Mouse (Mus musculus) hindbrain, embryonic 15.5 days (tissue): Measurements from ENCODE around the gene Prr14l. TPM values are rescaled to one million over a fixed set of nuclear protein-coding genes. Genes with fewer than 3 reads are reported as not detected.
A peak's percentile ranks its signal among the peaks of the same experiment; 100 is the strongest.
"Not testable (repeated sequence)": the region's sequence is repeated elsewhere in the genome, so short reads cannot be mapped to it uniquely, and the experiment has no call there.

Experiments used
- ATAC-seq: fragments of 200-750 bp; cut with Nextera tagmentation; 2 replicates; pipeline ENCODE4 v1.8.0; 2017; ENCODE audit warnings: low read depth, moderate number of reproducible peaks, moderate TSS enrichment; ENCODE audit not compliant: low FRiP score
- H3K27ac ChIP-seq: fragments of 300-500 bp; sonication (generic); replicated peaks from 2 replicates; pipeline ENCODE4 v1.5.1; 2015; ENCODE audit warnings: mild to moderate bottlenecking, inconsistent platforms
- H3K27me3 ChIP-seq: fragments of 300-500 bp; sonication (generic); 2 replicates; pipeline ENCODE4 v1.6.1; 2015; ENCODE audit warnings: control low read depth, inconsistent platforms
- H3K36me3 ChIP-seq: fragments of 300-500 bp; sonication (generic); 2 replicates; pipeline ENCODE4 v1.6.1; 2015; ENCODE audit warnings: control low read depth, inconsistent platforms
- H3K4me1 ChIP-seq: fragments of 300-500 bp; sonication (generic); replicated peaks from 2 replicates; pipeline ENCODE4 v1.6.1; 2015; ENCODE audit warnings: control low read depth, inconsistent platforms
- H3K4me2 ChIP-seq: fragments of 300-500 bp; sonication (generic); 2 replicates; pipeline ENCODE4 v1.6.1; 2015; ENCODE audit warnings: moderate library complexity, mild to moderate bottlenecking, inconsistent platforms
- H3K4me3 ChIP-seq: fragments of 300-500 bp; sonication (generic); 2 replicates; pipeline ENCODE4 v1.5.1; 2015; ENCODE audit warnings: mild to moderate bottlenecking, inconsistent platforms
- H3K9ac ChIP-seq: fragments of 300-500 bp; sonication (generic); 2 replicates; pipeline ENCODE4 v1.6.1; 2015; ENCODE audit warnings: inconsistent platforms
- H3K9me3 ChIP-seq: fragments of 300-500 bp; sonication (generic); 2 replicates; pipeline ENCODE4 v1.6.1; 2016; ENCODE audit warnings: control low read depth, inconsistent platforms
- WGBS: fragments of 180-500 bp; shearing (Covaris S2); methylation state at CpG from one replicate; pipeline ENCODE4 v1.1.7; 2015; 5-methylcytosine and 5-hydroxymethylcytosine counted together
- polyA plus RNA-seq: library from polyadenylated mRNA; unstranded; fragments of >200 nt; fragmentation: Nextera tagmentation; extraction: Ambion mirVana; gene quantifications from 2 replicates; pipeline ENCODE4 v1.2.1, GENCODE M21; 2015

Prr14l gene
- polyA plus RNA-seq, 1 experiment from 2014 or later, result 7.9 TPM

- peaks cover 31% of the 10 kb centered on the region for H3K4me1 ChIP-seq
- H3K4me3 ChIP-seq, H3K27ac ChIP-seq, H3K9ac ChIP-seq, H3K4me2 ChIP-seq, ATAC-seq, H3K36me3 ChIP-seq, H3K9me3 ChIP-seq, H3K27me3 ChIP-seq: not testable (repeated sequence)
- WGBS, result 96% methylated on average over 3 of the region's 3 CpGs
Observed at GRCm38 (mm10) chr5:32849580-32849979, 4.5 kb downstream of the Prr14l start.

- Histone ChIP-seq H3K4me3 (no peak overlapping the region), H3K9ac (no peak overlapping the region), H3K9me3 (no peaks in the 10 kb centered on the region), H3K4me1 (peaks cover 27% of the 10 kb centered on the region), H3K27me3 (no peaks in the 10 kb centered on the region), H3K4me2 (no peak overlapping the region), H3K27ac (no peak overlapping the region), H3K36me3 (peaks cover 8% of the 10 kb centered on the region; the same call in 1 of the 2 replicates)
- WGBS, result 94% methylated on average over 3 of the region's 3 CpGs
- ATAC-seq, result no peak
Observed at GRCm38 (mm10) chr5:32849178-32849577, 4.9 kb downstream of the Prr14l start.

GRCm38 (mm10) chr5:32840029-32840428 is 14.0 kb downstream of the Prr14l start:
- Histone ChIP-seq H3K9me3 (no peaks in the 10 kb centered on the region), H3K4me1 (no peaks in the 10 kb centered on the region), H3K9ac (no peak overlapping the region), H3K36me3 (peaks cover 71% of the 10 kb centered on the region), H3K4me2 (no peak overlapping the region), H3K27ac (no peak overlapping the region), H3K4me3 (no peak overlapping the region), H3K27me3 (no peaks in the 10 kb centered on the region)
- ATAC-seq, result no peak
- 94% methylated on average over 2 of the region's 2 CpGs for WGBS

- Histone ChIP-seq H3K9me3 (no peaks in the 10 kb centered on the region), H3K4me1 (no peaks in the 10 kb centered on the region), H3K36me3 (peaks cover 59% of the 10 kb centered on the region), H3K4me3 (no peak overlapping the region), H3K27ac (no peak overlapping the region), H3K27me3 (no peaks in the 10 kb centered on the region), H3K4me2 (no peak overlapping the region), H3K9ac (no peak overlapping the region)
- WGBS, result 89% methylated on average over 5 of the region's 5 CpGs
- no peak for ATAC-seq
Observed at GRCm38 (mm10) chr5:32836976-32837375, 17.1 kb downstream of the Prr14l start.

- H3K36me3 ChIP-seq, result peaks cover 63% of the 10 kb centered on the region
- H3K27me3 ChIP-seq, result no peaks in the 10 kb centered on the region
- H3K9ac ChIP-seq, result no peak overlapping the region
- H3K27ac ChIP-seq, result no peak overlapping the region
- H3K9me3 ChIP-seq, result no peaks in the 10 kb centered on the region
- no peak overlapping the region for H3K4me2 ChIP-seq
- 100% methylated on average over 1 of the region's 1 CpGs for WGBS
- H3K4me3 ChIP-seq, result no peak overlapping the region
- H3K4me1 ChIP-seq, result no peaks in the 10 kb centered on the region
- no peak for ATAC-seq
Observed at GRCm38 (mm10) chr5:32834497-32834896, 19.6 kb downstream of the Prr14l start.

GRCm38 (mm10) chr5:32830054-32830453 is 24.0 kb downstream of the Prr14l start:
- H3K4me1 ChIP-seq, result no peaks in the 10 kb centered on the region
- peaks cover 69% of the 10 kb centered on the region for H3K36me3 ChIP-seq
- 93% methylated on average over 2 of the region's 2 CpGs for WGBS
- H3K4me3 ChIP-seq, result no peak overlapping the region
- H3K4me2 ChIP-seq, result no peak overlapping the region
- H3K27ac ChIP-seq, result no peak overlapping the region
- H3K27me3 ChIP-seq, result no peaks in the 10 kb centered on the region
- H3K9me3 ChIP-seq, result no peaks in the 10 kb centered on the region
- no peak overlapping the region for H3K9ac ChIP-seq
- no peak for ATAC-seq

GRCm38 (mm10) chr5:32828766-32829165 is 25.3 kb downstream of the Prr14l start:
- H3K9me3 ChIP-seq, H3K9ac ChIP-seq, H3K4me3 ChIP-seq, H3K4me1 ChIP-seq, H3K27me3 ChIP-seq, H3K27ac ChIP-seq, ATAC-seq, H3K4me2 ChIP-seq: not testable (repeated sequence)
- peaks cover 58% of the 10 kb centered on the region for H3K36me3 ChIP-seq
- 98% methylated on average over 1 of the region's 1 CpGs for WGBS

GRCm38 (mm10) chr5:32827009-32827408 is 27.0 kb downstream of the Prr14l start, which contains the start of gene Gm20671:
Gene Gm20671, minus strand, starts transcription at chr5:32827109.
- Histone ChIP-seq H3K4me3 (no peak within 1 kb of the TSS), H3K9me3 (no peaks in the 10 kb centered on the region), H3K4me1 (no peaks in the 10 kb centered on the region), H3K9ac (no peak within 1 kb of the TSS), H3K27me3 (no peaks in the 10 kb centered on the region), H3K4me2 (no peak within 1 kb of the TSS), H3K27ac (no peak within 1 kb of the TSS), H3K36me3 (peaks cover 60% of the 10 kb centered on the region)
- WGBS, result 90% methylated on average over 7 of the region's 7 CpGs
- ATAC-seq, result no peak

GRCm38 (mm10) chr5:32820471-32820870 is 33.6 kb downstream of the Prr14l start:
- H3K36me3 ChIP-seq, result peaks cover 41% of the 10 kb centered on the region
- H3K27me3 ChIP-seq, result no peaks in the 10 kb centered on the region
- 90% methylated on average over 8 of the region's 8 CpGs for WGBS
- no peaks in the 10 kb centered on the region for H3K4me1 ChIP-seq
- no peak overlapping the region for H3K27ac ChIP-seq
- no peak for ATAC-seq
- no peaks in the 10 kb centered on the region for H3K9me3 ChIP-seq
- H3K9ac ChIP-seq, result no peak overlapping the region
- no peak overlapping the region for H3K4me3 ChIP-seq
- H3K4me2 ChIP-seq, result no peak overlapping the region

GRCm38 (mm10) chr5:32815396-32815795 is 38.7 kb downstream of the Prr14l start:
- Histone ChIP-seq H3K4me2 (no peak overlapping the region), H3K27me3 (no peaks in the 10 kb centered on the region), H3K4me3 (no peak overlapping the region), H3K4me1 (no peaks in the 10 kb centered on the region), H3K36me3 (peaks cover 49% of the 10 kb centered on the region), H3K9me3 (no peaks in the 10 kb centered on the region), H3K9ac (no peak overlapping the region), H3K27ac (no peak overlapping the region)
- WGBS, result 98% methylated on average over 4 of the region's 4 CpGs
- no peak for ATAC-seq

GRCm38 (mm10) chr5:32786454-32786853 is 67.6 kb downstream of the Prr14l start:
- H3K9me3 ChIP-seq, H3K4me2 ChIP-seq, H3K9ac ChIP-seq, H3K27me3 ChIP-seq, H3K4me3 ChIP-seq, H3K36me3 ChIP-seq, ATAC-seq: not testable (repeated sequence)
- WGBS, result 79% methylated on average over 1 of the region's 1 CpGs
- H3K4me1 ChIP-seq, result peaks cover 16% of the 10 kb centered on the region
- peak overlapping the region; percentile 88 for H3K27ac ChIP-seq

- Histone ChIP-seq H3K36me3 (no peaks in the 10 kb centered on the region), H3K9me3 (no peaks in the 10 kb centered on the region), H3K9ac (peak within 1 kb of the TSS; percentile 69), H3K27me3 (no peaks in the 10 kb centered on the region), H3K4me1 (peaks cover 16% of the 10 kb centered on the region), H3K4me3 (peak within 1 kb of the TSS; percentile 80), H3K4me2 (peak within 1 kb of the TSS; percentile 78), H3K27ac (peak within 1 kb of the TSS; percentile 88)
- peak; percentile 100 for ATAC-seq
- under 1% methylated on average over 48 of the region's 52 CpGs for WGBS
Observed at GRCm38 (mm10) chr5:32785313-32785915, 68.6 kb downstream of the Prr14l start, which contains the start of gene Pisd. Gene Pisd, minus strand, starts transcription at chr5:32785646.

- H3K4me3 ChIP-seq, result peak overlapping the region; percentile 80
- H3K4me1 ChIP-seq, result peaks cover 16% of the 10 kb centered on the region
- WGBS, result 27% methylated on average over 5 of the region's 5 CpGs
- no peaks in the 10 kb centered on the region for H3K36me3 ChIP-seq
- peak overlapping the region; percentile 69 for H3K9ac ChIP-seq
- ATAC-seq, result no peak
- H3K27me3 ChIP-seq, result no peaks in the 10 kb centered on the region
- H3K27ac ChIP-seq, result peak overlapping the region; percentile 88
- peak overlapping the region; percentile 78 for H3K4me2 ChIP-seq
- no peaks in the 10 kb centered on the region for H3K9me3 ChIP-seq
Observed at GRCm38 (mm10) chr5:32784726-32785125, 69.3 kb downstream of the Prr14l start.
